Mouse (Mus musculus) naive thymus-derived CD4-positive, alpha-beta T cell, adult 2 months (primary cell): ENCODE measurements around the gene Rbm19.
"Not testable (repeated sequence)": the region's sequence is repeated elsewhere in the genome, so short reads cannot be mapped to it uniquely, and the experiment has no call there.

Experiments
- DNase-seq: peaks from one replicate; pipeline ENCODE4 v3.0.0-alpha.2; 2011; ENCODE audit warnings: low read depth

Rbm19 gene

GRCm38 (mm10) chr5:120116261-120117050 lies at the start of gene Rbm19:
Gene Rbm19, plus strand, starts transcription at chr5:120116465.
- peak; percentile 94 for DNase-seq

GRCm38 (mm10) chr5:120067266-120067665 lies 49.0 kb upstream of the Rbm19 start:
- DNase-seq: no peak

- no peak for DNase-seq
These were observed 42.2 kb upstream of the Rbm19 start for GRCm38 (mm10) chr5:120074101-120074500.

- no peak for DNase-seq
These were observed 36.2 kb upstream of the Rbm19 start for GRCm38 (mm10) chr5:120080027-120080426.

- no peak for DNase-seq
These were observed 35.8 kb upstream of the Rbm19 start for GRCm38 (mm10) chr5:120080468-120080867.

GRCm38 (mm10) chr5:120088561-120088960 lies 27.7 kb upstream of the Rbm19 start:
- peak; percentile 94 for DNase-seq

GRCm38 (mm10) chr5:120094602-120095001 lies 21.7 kb upstream of the Rbm19 start:
- DNase-seq: peak; percentile 79

GRCm38 (mm10) chr5:120097042-120097441 lies 19.2 kb upstream of the Rbm19 start:
- no peak for DNase-seq

GRCm38 (mm10) chr5:120100814-120101213 lies 15.5 kb upstream of the Rbm19 start:
- DNase-seq: no peak

GRCm38 (mm10) chr5:120102097-120102496 lies 14.2 kb upstream of the Rbm19 start:
- no peak for DNase-seq

- peak; percentile 85 for DNase-seq
These were observed 13.5 kb upstream of the Rbm19 start for GRCm38 (mm10) chr5:120102732-120103131.

- no peak for DNase-seq
These were observed 12.8 kb upstream of the Rbm19 start for GRCm38 (mm10) chr5:120103458-120103857.

- DNase-seq: peak; percentile 69
These were observed 9.7 kb upstream of the Rbm19 start for GRCm38 (mm10) chr5:120106424-120107073.

- DNase-seq: no peak
These were observed 1.9 kb upstream of the Rbm19 start for GRCm38 (mm10) chr5:120114361-120114760.

- DNase-seq: not testable (repeated sequence)
These were observed 896 bp downstream of the Rbm19 start for GRCm38 (mm10) chr5:120117161-120117560.

- DNase-seq: no peak
These were observed 8.8 kb downstream of the Rbm19 start for GRCm38 (mm10) chr5:120124881-120125690.

- DNase-seq: peak; percentile 46
These were observed 11.4 kb downstream of the Rbm19 start for GRCm38 (mm10) chr5:120127641-120128040.

- no peak for DNase-seq
These were observed 12.2 kb downstream of the Rbm19 start for GRCm38 (mm10) chr5:120128511-120128910.

- no peak for DNase-seq
These were observed 12.8 kb downstream of the Rbm19 start for GRCm38 (mm10) chr5:120129070-120129469.

GRCm38 (mm10) chr5:120129761-120130160 lies 13.5 kb downstream of the Rbm19 start:
- peak; percentile 24 for DNase-seq

GRCm38 (mm10) chr5:120130163-120130562 lies 13.9 kb downstream of the Rbm19 start:
- DNase-seq: peak; percentile 72

- peak; percentile 52 for DNase-seq
These were observed 15.3 kb downstream of the Rbm19 start for GRCm38 (mm10) chr5:120131600-120131999.

- DNase-seq: peak; percentile 69
These were observed 17.7 kb downstream of the Rbm19 start for GRCm38 (mm10) chr5:120134000-120134399.
